Mouse (Mus musculus) MEL (cell line): ENCODE data around the gene Rgcc. TPM values are rescaled to one million over a fixed set of nuclear protein-coding genes. Genes with fewer than 3 reads are reported as not detected.

Source experiments
- DNase-seq: peaks from one replicate; pipeline ENCODE4 v3.0.0; 2011; ENCODE audit warnings: low read depth, low spot score
- H3K27ac ChIP-seq: 2 replicates; pipeline ENCODE4 v1.5.1; 2012; ENCODE audit warnings: low read depth, mild to moderate bottlenecking, control low read depth, low read length, moderate library complexity; ENCODE audit not compliant: control insufficient read depth
- H3K27me3 ChIP-seq, 2 experiments: fragments of 150-350 bp in 1 of 2; sonication (generic) in 1 of 2; 2 replicates each; pipeline ENCODE4 v1.6.1; 2012; ENCODE audit warnings: low read length in 2 of 2, mild to moderate bottlenecking in 2 of 2, improper control_type of control experiment in 1 of 2, moderate library complexity in 1 of 2; ENCODE audit not compliant: insufficient read depth in 2 of 2, control insufficient read depth in 1 of 2
- H3K36me3 ChIP-seq, 2 experiments: 2 replicates each; pipeline ENCODE4 v1.6.1; 2012 to 2014; ENCODE audit warnings: low read length in 2 of 2, improper control_type of control experiment in 1 of 2, inconsistent platforms in 1 of 2, mild to moderate bottlenecking in 1 of 2; ENCODE audit not compliant: insufficient read depth in 2 of 2, control insufficient read depth in 1 of 2
- H3K4me1 ChIP-seq, 2 experiments: fragments of 150-350 bp in 1 of 2; sonication (generic) in 1 of 2; 2 replicates each; pipeline ENCODE4 v1.6.1; 2012; ENCODE audit warnings: low read length in 2 of 2, improper control_type of control experiment in 1 of 2, mild to moderate bottlenecking in 1 of 2; ENCODE audit not compliant: insufficient read depth in 2 of 2, control insufficient read depth in 1 of 2
- H3K4me3 ChIP-seq, 2 experiments: fragments of 150-350 bp in 1 of 2; sonication (generic) in 1 of 2; 2 replicates each; pipeline ENCODE4 v1.5.1; 2012; ENCODE audit warnings: low read depth in 2 of 2, low read length in 2 of 2, mild to moderate bottlenecking in 2 of 2, moderate library complexity in 2 of 2, control low read depth in 1 of 2, improper control_type of control experiment in 1 of 2; ENCODE audit not compliant: control insufficient read depth in 1 of 2, insufficient read depth in 1 of 2
- H3K79me2 ChIP-seq: 2 replicates; pipeline ENCODE4 v1.6.1; 2012; ENCODE audit warnings: mild to moderate bottlenecking, low read length, moderate library complexity; ENCODE audit not compliant: control insufficient read depth, poor library complexity, insufficient read depth
- H3K9ac ChIP-seq: 2 replicates; pipeline ENCODE4 v1.6.1; 2012; ENCODE audit warnings: low read depth, mild to moderate bottlenecking, control low read depth, low read length, moderate library complexity; ENCODE audit not compliant: control insufficient read depth, poor library complexity, severe bottlenecking
- H3K9me3 ChIP-seq: fragments of 150-350 bp; sonication (generic); replicated peaks from 2 replicates; pipeline ENCODE4 v1.6.1; 2012; ENCODE audit warnings: mild to moderate bottlenecking, low read length, improper control_type of control experiment, moderate library complexity; ENCODE audit not compliant: insufficient read depth
- CHD1 ChIP-seq: IDR thresholded peaks from 2 replicates; pipeline ENCODE4 v1.6.1; 2012; ENCODE audit warnings: low read depth, mild to moderate bottlenecking, inconsistent platforms, low read length, improper control_type of control experiment
- ELF1 ChIP-seq: IDR thresholded peaks from 2 replicates; pipeline ENCODE4 v1.6.1; 2014; ENCODE audit warnings: low read depth, mild to moderate bottlenecking, inconsistent platforms, low read length, improper control_type of control experiment, moderate library complexity
- EP300 ChIP-seq, 2 experiments: IDR thresholded peaks; 2 replicates each; pipeline ENCODE4 v1.6.1; 2011; ENCODE audit warnings: improper control_type of control experiment in 2 of 2, low read length in 2 of 2, low read depth in 1 of 2, mild to moderate bottlenecking in 1 of 2
- ETS1 ChIP-seq: IDR thresholded peaks from 2 replicates; pipeline ENCODE4 v1.6.1; 2012; ENCODE audit warnings: low read depth, mild to moderate bottlenecking, inconsistent platforms, low read length, improper control_type of control experiment, moderate library complexity
- GATA1 ChIP-seq: IDR thresholded peaks from 2 replicates; pipeline ENCODE4 v1.6.1; 2011; ENCODE audit warnings: low read depth, low read length, improper control_type of control experiment
- JUND ChIP-seq: IDR thresholded peaks from 2 replicates; pipeline ENCODE4 v1.6.1; 2011; ENCODE audit warnings: low read depth, mild to moderate bottlenecking, improper control_type of control experiment, low read length
- NELFE ChIP-seq: IDR thresholded peaks from 2 replicates; pipeline ENCODE4 v1.6.1; 2011; ENCODE audit warnings: low read depth, low read length, improper control_type of control experiment
- NRF1 ChIP-seq: IDR thresholded peaks from 2 replicates; pipeline ENCODE4 v1.6.1; 2014; ENCODE audit warnings: low read depth, mild to moderate bottlenecking, inconsistent platforms, low read length, improper control_type of control experiment, moderate library complexity; ENCODE audit not compliant: poor library complexity, insufficient read depth, severe bottlenecking
- POLR2AphosphoS2 ChIP-seq: IDR thresholded peaks from 2 replicates; pipeline ENCODE4 v1.6.1; 2011; ENCODE audit warnings: low read length, improper control_type of control experiment
- POLR2AphosphoS5 ChIP-seq: IDR thresholded peaks from 2 replicates; pipeline ENCODE4 v1.6.1; 2012; ENCODE audit warnings: low read depth, borderline replicate concordance, mild to moderate bottlenecking, inconsistent platforms, low read length, moderate library complexity, mixed read lengths
- USF1 ChIP-seq: IDR thresholded peaks from 2 replicates; pipeline ENCODE4 v1.6.1; 2014; ENCODE audit warnings: low read depth, mild to moderate bottlenecking, inconsistent platforms, low read length, improper control_type of control experiment, moderate library complexity
- ZC3H11A ChIP-seq: IDR thresholded peaks from 2 replicates; pipeline ENCODE4 v1.6.1; 2012; ENCODE audit warnings: low read depth, mild to moderate bottlenecking, inconsistent platforms, low read length, improper control_type of control experiment
- ZKSCAN1 ChIP-seq: IDR thresholded peaks from 2 replicates; pipeline ENCODE4 v1.6.1; 2012; ENCODE audit warnings: low read depth, mild to moderate bottlenecking, inconsistent platforms, low read length, improper control_type of control experiment, moderate library complexity
- ZMIZ1 ChIP-seq: IDR thresholded peaks from 2 replicates; pipeline ENCODE4 v1.6.1; 2012; ENCODE audit warnings: low read depth, mild to moderate bottlenecking, inconsistent platforms, low read length, improper control_type of control experiment, moderate library complexity
- ZNF384 ChIP-seq: IDR thresholded peaks from 2 replicates; pipeline ENCODE4 v1.6.1; 2012; ENCODE audit warnings: low read depth, mild to moderate bottlenecking, inconsistent platforms, low read length, improper control_type of control experiment
- polyA plus RNA-seq, 2 experiments: library from polyadenylated mRNA; stranded (reverse) in 1 of 2; unstranded in 1 of 2; fragments of >175 nt in 1 of 2; fragments of >200 nt in 1 of 2; gene quantifications; 2 replicates each; pipeline versions ENCODE4 v1.2.1 to v1.2.4; 2012; ENCODE audit warnings: low replicate concordance in 2 of 2, low read depth in 1 of 2; ENCODE audit not compliant: insufficient read length in 2 of 2, insufficient read depth in 1 of 2, missing spikeins in 1 of 2
- total RNA-seq: library from RNA; depleted of rRNA; stranded (reverse); fragments of 300-350 nt; gene quantifications from 2 replicates; pipeline ENCODE4 v1.2.3, GENCODE M21; 2012

The Rgcc gene
- total and polyA plus RNA-seq, 3 experiments, result 1.2 to 1.8 TPM; not detected in 1

DNA sequence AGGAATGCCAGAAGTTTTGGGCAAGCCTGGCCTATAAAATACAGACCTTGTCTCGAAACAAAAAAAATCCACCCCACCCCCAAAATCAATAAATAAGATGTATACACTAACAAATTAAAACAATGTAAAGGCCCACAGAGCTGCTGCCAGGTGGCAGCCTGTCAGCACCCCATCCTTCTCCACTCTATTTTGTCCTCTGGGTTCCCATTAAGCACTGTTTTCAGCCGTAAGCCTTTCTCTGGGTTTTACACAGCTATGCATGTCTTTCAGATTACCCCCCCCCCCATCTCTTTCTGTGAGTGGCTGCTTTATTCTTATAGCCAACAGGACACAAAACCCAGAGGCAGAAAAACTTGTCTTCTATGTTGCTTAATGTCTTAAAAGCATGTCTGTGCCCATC, 16.2 kb upstream of the Rgcc start:
- no peak overlapping the region for H3K4me3 ChIP-seq
- H3K9ac ChIP-seq, result no peak overlapping the region
- no peak for TF ChIP-seq ZMIZ1
- H3K79me2 ChIP-seq, result no peaks in the 10 kb centered on the region
- H3K36me3 ChIP-seq, result peaks cover 0 to 10% of the 10 kb centered on the region in 2 experiments; a peak in 2 of 4 replicates
- peaks cover 0 to 14% of the 10 kb centered on the region in 2 experiments; a peak in 3 of 4 replicates for H3K4me1 ChIP-seq
- no peaks in the 10 kb centered on the region for H3K9me3 ChIP-seq
- DNase-seq, result no peak
- H3K27me3 ChIP-seq, result no peaks in the 10 kb centered on the region
- H3K27ac ChIP-seq, result no peak overlapping the region

DNA sequence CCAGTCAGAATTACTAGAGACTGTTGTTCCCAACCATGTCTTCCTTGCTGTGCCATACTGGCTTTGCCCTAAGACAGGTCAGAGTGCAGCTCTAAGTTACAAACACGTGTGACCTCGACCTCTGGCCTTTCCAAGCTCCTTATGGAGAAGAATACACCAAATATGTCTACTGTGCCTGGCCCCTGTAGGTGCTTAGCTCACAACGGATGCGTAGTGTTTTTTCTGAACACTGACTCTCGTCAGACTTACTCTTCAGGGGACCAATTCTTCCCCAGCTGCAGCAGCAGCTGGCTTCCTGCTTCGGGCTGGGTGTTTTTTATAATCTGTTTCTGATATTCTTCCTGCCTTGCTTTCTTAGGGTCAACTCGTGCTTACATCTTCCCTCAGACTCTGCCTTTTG, 14.4 kb upstream of the Rgcc start:
- Histone ChIP-seq H3K4me3 (no peak overlapping the region), H3K79me2 (no peaks in the 10 kb centered on the region), H3K27ac (no peak overlapping the region), H3K9ac (no peak overlapping the region), H3K9me3 (no peaks in the 10 kb centered on the region), H3K36me3 (peaks cover 0 to 10% of the 10 kb centered on the region in 2 experiments; a peak in 2 of 4 replicates), H3K4me1 (peaks cover 0 to 16% of the 10 kb centered on the region in 2 experiments; a peak in 3 of 4 replicates)
- no peak for DNase-seq
- TF ChIP-seq ZNF384 (no peak), NELFE (no peak), NRF1 (no peak), JUND (no peak), ETS1 (no peak), ZC3H11A (no peak), EP300 (IDR thresholded peaks at IDR 0.05; ENCODE audit: low read depth in 1 of 2, low read length in 2 of 2) (no peak), POLR2AphosphoS5 (no peak), ZKSCAN1 (no peak), ELF1 (no peak), USF1 (no peak), CHD1 (no peak)
- TF ChIP-seq, all 39 proteins: peak for 0
- H3K27me3 ChIP-seq, result no peaks in the 10 kb centered on the region

DNA sequence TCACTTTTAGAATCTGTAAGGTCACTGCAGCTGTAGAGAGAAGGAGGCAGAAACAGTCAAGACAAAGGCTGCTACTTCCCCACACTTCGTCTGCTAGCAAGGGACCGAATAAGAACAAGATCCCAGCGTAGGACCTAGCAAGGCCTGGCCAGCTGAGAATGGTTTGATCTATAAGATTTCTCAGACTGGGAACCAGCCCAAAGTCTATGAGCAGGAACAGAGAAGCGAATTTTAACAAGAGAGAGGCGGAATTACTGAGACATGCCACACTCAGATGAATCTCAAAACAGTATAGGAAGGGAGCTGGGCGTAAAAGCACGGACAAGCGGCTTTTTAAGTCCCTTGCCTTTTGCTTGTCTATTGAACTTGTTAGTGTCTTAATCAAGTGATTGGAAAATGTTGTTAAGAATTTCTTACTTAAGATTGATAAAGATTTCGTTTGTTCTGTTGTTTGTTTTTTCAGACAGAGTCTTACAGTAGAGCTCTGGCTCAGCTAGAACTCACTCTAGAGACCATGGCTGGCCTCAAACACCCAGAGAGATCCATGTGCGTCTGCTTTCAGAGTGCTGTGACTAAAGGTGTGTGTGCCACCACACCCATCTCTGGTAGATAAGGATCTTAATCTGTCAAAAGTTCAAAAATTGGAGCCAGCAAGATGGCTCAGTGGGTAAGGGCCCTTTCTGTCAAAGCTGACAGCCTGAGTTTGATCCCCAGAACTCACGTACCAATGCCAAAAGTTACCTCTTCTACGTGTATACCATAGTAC, 13.0 kb upstream of the Rgcc start:
- Histone ChIP-seq H3K36me3 (peaks cover 0 to 10% of the 10 kb centered on the region in 2 experiments; a peak in 2 of 4 replicates), H3K9ac (no peak overlapping the region)

More for the DNA sequence above, 13.0 kb upstream of the Rgcc start:
- Histone ChIP-seq H3K27ac (no peak overlapping the region), H3K79me2 (no peaks in the 10 kb centered on the region), H3K9me3 (no peaks in the 10 kb centered on the region)
- TF ChIP-seq POLR2AphosphoS2, result no peak
- 0 out of 2 replicates have a peak, but pooled peaks have one; percentile 16 for TF ChIP-seq GATA1
- TF ChIP-seq, all 39 proteins: peak for 1
- DNase-seq, result no peak
- H3K4me3 ChIP-seq, result no peak overlapping the region
- no peaks in the 10 kb centered on the region for H3K27me3 ChIP-seq
- peaks cover 0 to 16% of the 10 kb centered on the region in 2 experiments; a peak in 3 of 4 replicates for H3K4me1 ChIP-seq
